Mouse (Mus musculus): ENCODE results near the gene Zfp326. TPM values are rescaled to one million over a fixed set of nuclear protein-coding genes. Genes with fewer than 3 reads are reported as not detected.

Gene Zfp326
- polyA plus RNA-seq (2012; rRNA removed) = 18.0 and 25.0 TPM in 2 replicates

GRCm38 (mm10) chr5:105876068-105876924, at the start of gene Zfp326:
Gene Zfp326, plus strand, starts transcription at chr5:105876565.

Other genes starting within 250 kb of the Zfp326 start
- 8.5 and 8.9 TPM in 2 replicates for gene Lrrc8d, start 176.6 kb upstream of the Zfp326 start, polyA plus RNA-seq (2012; rRNA removed)